Mouse (Mus musculus) ES-E14 (cell line): ENCODE data around the gene Zfp605. TPM values are rescaled to one million over a fixed set of nuclear protein-coding genes. Genes with fewer than 3 reads are reported as not detected.
"Not testable (repeated sequence)": the region's sequence is repeated elsewhere in the genome, so short reads cannot be mapped to it uniquely, and the experiment has no call there.

Source experiments
- DNase-seq: peaks from one replicate; pipeline ENCODE4 v3.0.0-alpha.2; 2013; ENCODE audit warnings: low read depth, low spot score
- H3K27ac ChIP-seq: 2 replicates; pipeline ENCODE4 v1.5.1; 2012; ENCODE audit warnings: low read depth, mild to moderate bottlenecking, low read length, moderate library complexity, mixed read lengths; ENCODE audit not compliant: poor library complexity, insufficient read depth, severe bottlenecking
- H3K36me3 ChIP-seq: 2 replicates; pipeline ENCODE4 v1.6.1; 2012; ENCODE audit warnings: mild to moderate bottlenecking, low read length, moderate library complexity, mixed read lengths; ENCODE audit not compliant: control insufficient read depth, poor library complexity, insufficient read depth, severe bottlenecking
- H3K4me1 ChIP-seq, 2 experiments: fragments of 150-350 bp in 1 of 2; sonication (generic) in 1 of 2; 2 replicates each; pipeline ENCODE4 v1.6.1; 2012; ENCODE audit warnings: low read length in 2 of 2, mild to moderate bottlenecking in 1 of 2, mixed read lengths in 1 of 2; ENCODE audit not compliant: control insufficient read depth in 2 of 2, insufficient read depth in 2 of 2, poor library complexity in 1 of 2
- H3K4me3 ChIP-seq, 2 experiments: fragments of 150-350 bp in 1 of 2; sonication (generic) in 1 of 2; 2 replicates each; pipeline ENCODE4 v1.5.1; 2012; ENCODE audit warnings: low read length in 2 of 2, low read depth in 1 of 2, mild to moderate bottlenecking in 1 of 2, mixed read lengths in 1 of 2; ENCODE audit not compliant: insufficient read depth in 1 of 2, poor library complexity in 1 of 2, severe bottlenecking in 1 of 2
- H3K9ac ChIP-seq: 2 replicates; pipeline ENCODE4 v1.6.1; 2012; ENCODE audit warnings: low read depth, mild to moderate bottlenecking, low read length, mixed read lengths; ENCODE audit not compliant: poor library complexity, insufficient read depth, severe bottlenecking
- H3K9me3 ChIP-seq: fragments of 150-350 bp; sonication (generic); 2 replicates; pipeline ENCODE4 v1.6.1; 2012; ENCODE audit warnings: low read depth, mild to moderate bottlenecking, low read length; ENCODE audit not compliant: control insufficient read depth, insufficient read depth
- CHD2 ChIP-seq: IDR thresholded peaks from 2 replicates; pipeline ENCODE4 v1.6.1; 2014; ENCODE audit warnings: mild to moderate bottlenecking, low read depth, low read length, inconsistent platforms
- HCFC1 ChIP-seq: IDR thresholded peaks from 2 replicates; pipeline ENCODE4 v1.6.1; 2012; ENCODE audit warnings: low read length, inconsistent platforms, borderline replicate concordance; ENCODE audit not compliant: insufficient read depth
- MAFK ChIP-seq: IDR thresholded peaks from 2 replicates; pipeline ENCODE4 v1.6.1; 2014; ENCODE audit warnings: mild to moderate bottlenecking, low read depth, low read length, inconsistent platforms; ENCODE audit not compliant: insufficient read depth
- ZC3H11A ChIP-seq: IDR thresholded peaks from 2 replicates; pipeline ENCODE4 v1.6.1; 2012; ENCODE audit warnings: low read depth, mild to moderate bottlenecking, inconsistent platforms, low read length, borderline replicate concordance
- ZNF384 ChIP-seq: IDR thresholded peaks from 2 replicates; pipeline ENCODE4 v1.6.1; 2012; ENCODE audit warnings: low read depth, low read length, inconsistent platforms
- in situ Hi-C, 2 experiments: fragments of 600-800 bp; cut with MboI; formaldehyde crosslinking; loops; one replicate each; pipeline ENCODE4 v1.15.1; 2025; ENCODE audit warnings: low sequenced_read_pairs in 2 of 2, inconsistent platforms in 1 of 2; ENCODE audit not compliant: unreplicated experiment in 2 of 2
- total RNA-seq: library from RNA; depleted of rRNA; stranded (reverse); fragments of 300-350 nt; gene quantifications from 2 replicates; pipeline ENCODE4 v1.2.3, GENCODE M21; 2012; rRNA removed

Zfp605 gene
- 7.8 and 8.9 TPM in 2 replicates for total RNA-seq

DNA sequence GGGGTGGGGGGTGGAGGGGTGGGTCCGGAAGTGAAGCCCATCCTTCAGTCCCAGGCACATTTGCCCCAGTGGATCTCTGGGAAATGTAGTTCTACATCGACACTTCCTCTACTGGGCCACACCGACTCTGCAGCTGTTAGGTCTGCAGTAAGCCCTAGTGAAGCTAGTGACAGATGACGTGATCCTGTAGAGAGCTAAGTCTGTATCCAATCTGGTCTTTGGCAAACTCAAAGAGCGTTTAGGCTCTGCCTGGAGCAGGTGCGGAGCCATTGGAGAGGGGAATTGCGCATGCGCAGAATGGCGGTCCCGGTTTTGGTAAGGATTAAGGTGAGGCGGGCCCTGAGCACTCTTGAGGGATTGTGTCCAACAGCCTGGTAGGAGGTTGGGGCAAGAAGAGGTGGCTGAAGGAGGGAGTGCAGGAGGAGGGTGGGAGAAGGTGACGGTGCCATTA is at the start of gene Zfp605:
Gene Zfp605, plus strand, starts transcription at position 102 of the 451 bp plus-strand sequence.
- Histone ChIP-seq H3K4me3 (peak within 1 kb of the TSS; percentile 69 to 93), H3K36me3 (peaks cover 19% of the 10 kb centered on the region), H3K4me1 (peaks cover 0 to 14% of the 10 kb centered on the region in 2 experiments; a peak in 2 of 4 replicates), H3K9me3 (no peaks in the 10 kb centered on the region), H3K27ac (peak within 1 kb of the TSS; percentile 67), H3K9ac (peak within 1 kb of the TSS; percentile 79)
- DNase-seq = peak; percentile 93
- in situ Hi-C loops = no loop called here
- peak; percentile 92 for TF ChIP-seq HCFC1
- TF ChIP-seq CHD2 = 0 out of 2 replicates have a peak, but pooled peaks have one; percentile 34
- no peak for TF ChIP-seq ZC3H11A
- no peak for TF ChIP-seq ZNF384
- TF ChIP-seq MAFK = no peak

DNA sequence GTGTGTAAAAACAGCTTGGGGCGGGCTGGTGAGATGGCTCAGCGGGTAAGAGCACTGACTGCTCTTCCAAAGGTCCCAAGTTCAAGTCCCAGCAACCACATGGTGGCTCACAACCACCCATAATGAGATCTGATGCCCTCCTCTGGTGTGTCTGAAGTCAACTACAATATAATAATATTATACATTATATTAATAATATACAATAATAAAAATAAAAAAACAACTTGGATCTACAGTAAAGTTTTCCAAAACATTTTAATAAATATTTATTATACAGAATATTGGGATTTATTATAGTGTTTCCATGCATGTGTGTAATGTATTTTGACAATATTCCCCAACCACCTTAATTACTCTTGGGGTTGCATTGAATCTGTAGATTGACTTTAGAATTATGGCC is 37.5 kb upstream of the Zfp605 start, which contains the start of gene Gm17655:
Gene Gm17655, minus strand, starts transcription at position 101 of the 400 bp plus-strand sequence.
- H3K4me3 ChIP-seq, H3K27ac ChIP-seq, H3K36me3 ChIP-seq, H3K9me3 ChIP-seq, in situ Hi-C loops, DNase-seq, H3K9ac ChIP-seq, H3K4me1 ChIP-seq: not testable (repeated sequence)

DNA sequence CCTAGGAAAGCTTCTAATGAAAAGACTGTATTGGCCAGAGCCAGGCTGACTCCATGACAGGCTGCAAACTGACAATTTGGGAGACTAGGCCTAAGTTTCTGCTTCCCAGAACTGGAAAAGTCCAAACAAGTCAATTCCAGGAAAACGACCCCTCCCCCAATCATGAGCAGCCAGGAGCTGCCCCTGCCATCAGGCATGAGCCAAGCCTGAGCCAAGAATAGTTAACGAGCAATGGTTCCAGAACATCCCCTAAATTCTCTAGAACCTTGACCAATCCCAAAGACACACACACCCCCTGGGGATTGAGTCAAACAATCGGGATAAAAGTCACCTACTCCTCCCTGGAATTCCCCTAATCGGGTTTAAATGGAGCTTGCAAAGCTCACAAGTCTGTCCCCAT is 26.9 kb upstream of the Zfp605 start:
- peaks cover 0 to 4% of the 10 kb centered on the region in 2 experiments; a peak in 1 of 4 replicates for H3K4me1 ChIP-seq
- TF ChIP-seq ZNF384 (no peak), HCFC1 (no peak), CHD2 (no peak), MAFK (no peak), ZC3H11A (no peak)
- in situ Hi-C loops = no loop called here
- H3K9me3 ChIP-seq = no peaks in the 10 kb centered on the region
- no peak overlapping the region for H3K9ac ChIP-seq
- no peak overlapping the region for H3K4me3 ChIP-seq
- H3K27ac ChIP-seq = peak overlapping the region; percentile 44; the same call in 1 of the 2 replicates
- no peak for DNase-seq
- no peaks in the 10 kb centered on the region; the same call in 1 of the 2 replicates for H3K36me3 ChIP-seq

DNA sequence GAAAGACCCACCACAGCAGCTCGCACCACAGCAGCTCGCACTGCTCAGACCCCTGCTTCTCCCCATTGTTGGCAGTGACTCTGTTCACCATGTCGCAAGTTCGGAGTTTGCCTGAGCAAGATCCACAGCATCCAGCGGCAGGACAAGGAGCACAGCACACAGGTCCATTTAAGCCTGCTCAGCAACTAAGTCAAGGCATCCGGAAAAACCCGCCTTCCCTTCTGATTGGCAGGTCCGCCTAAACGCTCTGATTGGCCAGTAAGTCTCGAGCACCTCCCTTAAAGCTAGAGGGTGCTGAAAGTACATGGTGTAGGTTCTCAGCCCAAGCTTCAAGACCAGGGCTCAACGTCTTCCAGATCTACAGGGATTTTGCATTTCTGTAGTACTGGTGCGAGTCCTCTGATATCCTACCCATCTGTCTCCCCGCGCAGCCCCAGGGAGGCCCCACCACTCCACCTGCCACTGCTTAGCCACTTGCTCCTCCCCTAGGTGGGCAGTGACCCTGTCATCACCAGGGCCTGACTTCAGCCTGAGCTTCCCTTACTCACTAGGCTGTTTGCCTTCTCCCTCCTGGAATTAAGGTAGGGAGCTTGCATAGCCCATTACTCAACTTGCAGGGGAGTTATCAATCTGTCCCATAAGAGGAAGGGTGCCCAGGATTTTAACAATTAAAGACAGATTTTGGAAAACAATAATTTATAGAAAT is 23.6 kb upstream of the Zfp605 start:
- TF ChIP-seq HCFC1 (no peak), MAFK (peak; percentile 93)

DNA sequence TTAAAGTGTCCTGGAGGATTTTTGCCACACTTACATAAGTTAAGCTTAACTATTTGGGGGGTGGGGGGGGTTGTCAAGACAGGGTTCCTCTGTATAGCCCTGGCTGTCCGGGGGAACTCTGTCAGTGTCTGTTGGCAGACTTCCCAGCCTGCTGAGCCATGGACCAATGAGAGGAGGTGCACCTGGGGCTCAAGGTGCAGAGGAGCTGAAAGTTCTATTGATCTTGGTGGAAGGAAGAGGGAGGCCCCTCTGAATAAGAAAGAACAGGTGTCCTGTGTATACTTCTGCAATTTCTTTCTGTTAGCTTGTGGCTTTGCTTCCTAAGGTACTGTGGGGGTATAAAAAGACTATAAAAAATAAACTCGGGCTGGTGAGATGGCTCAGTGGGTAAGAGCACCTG is 18.3 kb upstream of the Zfp605 start:
- Histone ChIP-seq H3K9me3 (no peaks in the 10 kb centered on the region), H3K36me3 (no peaks in the 10 kb centered on the region), H3K4me3 (no peak overlapping the region), H3K4me1 (peaks cover 0 to 4% of the 10 kb centered on the region in 2 experiments; a peak in 3 of 4 replicates), H3K27ac (no peak overlapping the region), H3K9ac (no peak overlapping the region)
- in situ Hi-C loops = no loop called here
- no peak for DNase-seq
- TF ChIP-seq CHD2 (no peak), MAFK (no peak), ZC3H11A (no peak), HCFC1 (no peak), ZNF384 (no peak)

More for the DNA sequence above, 23.6 kb upstream of the Zfp605 start:
- in situ Hi-C loops = no loop called here
- Histone ChIP-seq H3K27ac (peak overlapping the region; percentile 83), H3K9ac (peak overlapping the region; percentile 88), H3K4me3 (peak overlapping the region; percentile 85 to 94), H3K36me3 (no peaks in the 10 kb centered on the region), H3K4me1 (peaks cover 0 to 4% of the 10 kb centered on the region in 2 experiments; a peak in 1 of 4 replicates), H3K9me3 (no peaks in the 10 kb centered on the region)
- peak; percentile 80 for DNase-seq
